Mouse (Mus musculus) heart, adult 18-20 months (tissue): ENCODE data around the gene Wdr43. TPM values are rescaled to one million over a fixed set of nuclear protein-coding genes. Genes with fewer than 3 reads are reported as not detected.

Source experiments
- DNase-seq, 2 experiments: peaks; one replicate each; pipeline ENCODE4 v3.0.0; 2021 to 2022; ENCODE audit warnings: mixed read lengths in 1 of 2
- total RNA-seq, 2 experiments: library from RNA; stranded (reverse); gene quantifications; 2 replicates each; pipeline ENCODE4 v1.2.3; 2021

Gene Wdr43
- total RNA-seq, 2 experiments from 2014 or later = 19.4 to 20.6 TPM

- DNase-seq = peak; percentile 36 to 49
Observed at GRCm38 (mm10) chr17:71705113-71705512, 89.4 kb downstream of the Wdr43 start.

DNA sequence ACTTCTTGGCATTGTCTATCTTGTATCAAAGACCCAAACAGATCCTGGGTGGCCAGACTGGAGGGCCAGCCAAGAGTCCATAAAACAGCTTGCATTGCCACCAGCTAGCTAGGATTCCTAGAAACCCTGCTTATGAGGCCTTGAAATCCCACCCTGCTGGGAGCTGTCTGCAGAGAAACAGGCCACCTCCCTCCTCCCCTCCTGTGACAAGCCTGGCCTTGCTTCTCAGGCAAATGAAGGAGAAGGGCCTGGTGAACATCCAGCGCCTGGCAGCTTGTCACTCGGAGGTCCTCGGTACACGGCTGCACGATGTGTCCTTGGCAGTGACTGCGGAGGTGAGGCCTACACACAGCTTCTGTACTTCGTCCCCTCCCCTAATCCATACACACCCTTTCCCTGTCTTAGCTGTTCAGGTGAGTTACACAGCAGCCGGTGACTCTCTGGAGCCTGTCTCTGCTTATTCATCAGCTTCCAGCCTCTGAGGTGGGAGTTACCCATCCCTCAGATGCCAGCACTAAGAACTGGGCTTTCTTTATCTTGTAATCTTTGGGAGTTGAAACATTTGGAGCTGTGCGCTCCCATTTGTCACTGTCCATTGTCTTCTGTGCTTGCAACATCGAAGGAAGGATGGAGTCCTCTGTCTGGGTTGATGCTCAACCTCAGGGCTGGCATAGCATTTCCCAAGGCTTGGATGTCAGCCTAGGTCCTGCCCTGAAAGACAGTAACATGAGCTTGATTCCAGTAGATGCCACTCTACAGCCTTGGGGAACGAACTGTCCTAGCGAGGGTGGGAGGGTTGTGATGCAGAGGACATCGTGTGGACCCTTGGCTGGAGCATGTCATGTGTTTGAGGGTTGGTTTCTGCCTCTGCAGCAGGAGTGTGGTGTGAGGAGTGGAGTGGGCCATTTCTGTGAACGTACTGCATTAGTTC, 90.1 kb downstream of the Wdr43 start:
- peak; percentile 62 to 78 for DNase-seq

DNA sequence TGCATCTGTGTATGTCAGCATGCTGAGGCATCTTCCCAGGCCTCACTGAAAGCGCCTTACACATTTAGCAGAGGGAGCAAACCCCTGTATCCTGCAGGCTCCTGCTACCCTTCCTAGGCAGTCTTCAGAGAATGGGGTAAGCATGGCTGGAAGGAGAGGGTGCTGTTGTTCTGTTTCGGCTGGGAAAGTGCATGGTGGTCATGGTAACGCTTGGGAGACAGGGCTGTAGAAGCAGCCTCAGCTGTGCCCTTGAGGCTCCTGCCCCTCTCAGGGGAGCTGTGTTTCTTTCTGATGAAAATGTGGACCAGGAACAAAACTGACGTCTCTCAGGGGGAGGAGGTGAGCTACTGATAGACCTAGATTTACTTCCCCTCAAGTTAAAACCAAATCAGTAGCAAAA, 92.0 kb downstream of the Wdr43 start:
- DNase-seq = no peak

Other genes with a start within 250 kb of the Wdr43 start
- under 1 TPM; 0.77 to 0.99 TPM for gene Gm4707, start 156.0 kb upstream of the Wdr43 start, total RNA-seq
- gene Smchd1, start 140.6 kb upstream of the Wdr43 start, total RNA-seq = 10 to 100 TPM; 16.7 to 18.0 TPM
- gene Ndc80, start 89.0 kb upstream of the Wdr43 start, total RNA-seq = under 1 TPM; 0.45 to 0.75 TPM
- gene Spdya, start 63.8 kb upstream of the Wdr43 start, total RNA-seq = under 1 TPM in 1 of 2 experiments, not detected in 1; 0.18 TPM
- gene Togaram2, start 57.4 kb downstream of the Wdr43 start, total RNA-seq = 1 to 10 TPM; 4.7 to 5.4 TPM
- gene Pcare, start 137.0 kb downstream of the Wdr43 start, total RNA-seq = under 1 TPM; 0.41 to 0.74 TPM
- 100 to 1,000 TPM; 256 to 257 TPM for gene Clip4, start 152.6 kb downstream of the Wdr43 start, total RNA-seq